Mouse (Mus musculus): ENCODE measurements around the gene Vmn2r116. TPM values are rescaled to one million over a fixed set of nuclear protein-coding genes. Genes with fewer than 3 reads are reported as not detected.
A peak's percentile ranks its signal among the peaks of the same experiment; 100 is the strongest.
"Not testable (repeated sequence)": the region's sequence is repeated elsewhere in the genome, so short reads cannot be mapped to it uniquely, and the experiment has no call there.

Vmn2r116 gene
- not detected in 2 replicates for polyA plus RNA-seq (2015; fragmentation: Nextera tagmentation; extraction: Ambion mirVana)

- not testable (repeated sequence) for H3K36me3 ChIP-seq (ENCODE audit: insufficient read depth, low read length); H3K4me1 ChIP-seq (replicated peaks; ENCODE audit: insufficient read depth, low read length); ATAC-seq (replicated peaks; ENCODE audit: low FRiP score, low read depth); H3K4me2 ChIP-seq (ENCODE audit: low read length); H3K9me3 ChIP-seq (replicated peaks; ENCODE audit: low read length); H3K9ac ChIP-seq (ENCODE audit: low read depth, low read length); H3K4me3 ChIP-seq (replicated peaks; ENCODE audit: low read depth, low read length); H3K27me3 ChIP-seq (ENCODE audit: insufficient read depth, low read length); H3K27ac ChIP-seq; DNase-seq (ENCODE audit: low spot score)
Measured at GRCm38 (mm10) chr17:23384304-23384703, at the start of gene Vmn2r116. TSS of gene Vmn2r116 (plus strand) at chr17:23384604.

DNA sequence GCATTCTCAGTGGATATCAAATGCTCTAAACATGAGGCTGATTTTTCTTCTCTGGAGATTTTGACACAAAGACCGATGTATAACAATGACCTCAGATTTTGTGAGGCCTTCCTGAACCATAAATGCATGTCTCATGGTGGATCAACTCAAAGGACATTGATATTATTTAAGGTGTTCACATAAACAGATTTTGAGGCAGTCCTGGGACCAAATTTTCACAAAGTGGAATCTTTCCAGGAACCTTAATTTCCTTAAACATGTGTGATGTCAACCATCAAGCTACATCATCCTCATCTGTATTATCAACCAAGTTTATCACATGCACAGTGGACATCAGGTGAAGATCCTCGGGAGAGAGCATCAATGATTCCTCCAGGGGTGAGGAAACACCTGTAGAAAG lies 41.0 kb upstream of the Vmn2r116 start, which contains the start of gene Vmn2r115:
Vmn2r115 (plus strand) TSS at position 301 of the 400 bp plus-strand sequence.
- H3K4me2 ChIP-seq (ENCODE audit: low read length); H3K36me3 ChIP-seq (ENCODE audit: insufficient read depth, low read length); H3K9me3 ChIP-seq (replicated peaks; ENCODE audit: low read length); H3K4me1 ChIP-seq (replicated peaks; ENCODE audit: insufficient read depth, low read length); H3K4me3 ChIP-seq (replicated peaks; ENCODE audit: low read depth, low read length); H3K27me3 ChIP-seq (ENCODE audit: insufficient read depth, low read length); H3K9ac ChIP-seq (ENCODE audit: low read depth, low read length); H3K27ac ChIP-seq; ATAC-seq (replicated peaks; ENCODE audit: low FRiP score, low read depth); DNase-seq (ENCODE audit: low spot score): not testable (repeated sequence)
- 54% methylated on average over 2 of the region's 2 CpGs for WGBS

DNA sequence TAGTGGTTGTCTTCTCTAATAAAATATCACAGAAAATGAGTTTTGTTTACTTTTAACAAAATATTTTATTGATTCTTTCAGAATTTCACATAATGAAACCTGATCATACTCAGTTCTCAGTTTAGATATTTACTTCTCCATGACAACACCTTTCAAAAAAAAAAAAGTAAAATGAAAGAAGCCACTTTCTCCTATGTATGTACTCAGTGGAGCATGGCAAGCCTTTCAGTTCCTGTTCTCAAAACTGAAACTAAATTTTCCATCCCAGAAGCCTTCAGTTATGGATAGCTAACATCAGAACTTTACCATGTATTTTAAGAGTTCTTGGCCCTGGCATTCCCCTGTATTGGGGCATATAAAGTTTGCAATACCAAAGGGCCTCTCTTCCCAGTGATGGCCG lies 32.8 kb upstream of the Vmn2r116 start:
- no peak overlapping the region for H3K4me2 ChIP-seq (ENCODE audit: low read length)
- H3K9ac ChIP-seq (ENCODE audit: low read depth, low read length): no peak overlapping the region
- TF ChIP-seq CTCF (IDR thresholded peaks at IDR 0.05; ENCODE audit: low read depth): no peak
- DNase-seq (ENCODE audit: low spot score) (no peak), ATAC-seq (replicated peaks; ENCODE audit: low FRiP score, low read depth) (no peak)
- 58% methylated on average over 1 of the region's 1 CpGs for WGBS
- no peak overlapping the region for H3K4me3 ChIP-seq (replicated peaks; ENCODE audit: low read depth, low read length)
- H3K4me1 ChIP-seq (replicated peaks; ENCODE audit: insufficient read depth, low read length): no peaks in the 10 kb centered on the region
- no peaks in the 10 kb centered on the region for H3K27me3 ChIP-seq (ENCODE audit: insufficient read depth, low read length)
- no peak overlapping the region for H3K27ac ChIP-seq
- H3K9me3 ChIP-seq (replicated peaks; ENCODE audit: low read length): no peaks in the 10 kb centered on the region
- no peaks in the 10 kb centered on the region for H3K36me3 ChIP-seq (ENCODE audit: insufficient read depth, low read length)

DNA sequence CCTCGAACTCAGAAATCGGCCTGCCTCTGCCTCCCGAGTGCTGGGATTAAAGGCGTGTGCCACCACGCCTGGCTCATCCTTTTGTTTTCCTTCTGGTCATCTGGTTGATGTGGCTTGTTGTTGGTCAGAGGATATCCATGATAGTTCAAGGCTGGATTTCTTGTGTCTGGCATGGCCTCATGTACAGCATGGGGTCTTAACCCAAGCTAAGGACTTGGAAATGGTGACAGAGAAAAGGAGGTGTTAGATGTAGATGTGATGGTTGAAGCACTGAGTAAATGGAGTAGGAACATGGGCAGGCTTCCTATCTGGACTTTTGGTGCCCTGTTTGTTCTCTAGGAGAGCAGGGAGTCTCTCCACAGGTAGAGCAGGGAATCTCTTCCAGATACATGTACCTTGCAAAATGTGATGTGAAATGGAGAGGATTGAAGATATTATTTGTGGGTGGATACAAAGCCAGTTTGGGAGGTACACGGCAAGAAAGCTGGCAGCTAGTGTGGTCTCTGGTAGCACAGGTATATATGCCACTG lies 48.8 kb downstream of the Vmn2r116 start:
- peak; percentile 49; the same call in 1 of the 2 replicates for ATAC-seq (replicated peaks; ENCODE audit: low FRiP score, low read depth)
- DNase-seq (ENCODE audit: low spot score): no peak

More for the DNA sequence above, 48.8 kb downstream of the Vmn2r116 start:
- Histone ChIP-seq H3K4me3 (replicated peaks; ENCODE audit: low read depth, low read length) (no peak overlapping the region), H3K27me3 (ENCODE audit: insufficient read depth, low read length) (no peaks in the 10 kb centered on the region), H3K9ac (ENCODE audit: low read depth, low read length) (no peak overlapping the region), H3K4me2 (ENCODE audit: low read length) (no peak overlapping the region), H3K27ac (no peak overlapping the region), H3K9me3 (replicated peaks; ENCODE audit: low read length) (no peaks in the 10 kb centered on the region), H3K36me3 (ENCODE audit: insufficient read depth, low read length) (no peaks in the 10 kb centered on the region), H3K4me1 (replicated peaks; ENCODE audit: insufficient read depth, low read length) (no peaks in the 10 kb centered on the region)
- TF ChIP-seq CTCF (IDR thresholded peaks at IDR 0.05; ENCODE audit: low read depth): no peak
- 74% methylated on average over 6 of the region's 6 CpGs for WGBS

Other genes starting within 250 kb of the Vmn2r116 start
- 8.6 and 10.0 TPM in 2 replicates for gene Zfp40, start 191.4 kb upstream of the Vmn2r116 start, polyA plus RNA-seq (2015; fragmentation: Nextera tagmentation; extraction: Ambion mirVana)
- gene Vmn2r114, start 72.1 kb upstream of the Vmn2r116 start, polyA plus RNA-seq (2015; fragmentation: Nextera tagmentation; extraction: Ambion mirVana): not detected in 2 replicates
- gene Vmn2r115, start 40.9 kb upstream of the Vmn2r116 start, polyA plus RNA-seq (2015; fragmentation: Nextera tagmentation; extraction: Ambion mirVana): not detected in 2 replicates
- not detected in 2 replicates for gene Vmn2r117, start 95.1 kb downstream of the Vmn2r116 start, polyA plus RNA-seq (2015; fragmentation: Nextera tagmentation; extraction: Ambion mirVana)
- gene Zfp213, start 179.6 kb downstream of the Vmn2r116 start, polyA plus RNA-seq (2015; fragmentation: Nextera tagmentation; extraction: Ambion mirVana): 16.8 and 19.1 TPM in 2 replicates
- gene Zfp13, start 214.9 kb downstream of the Vmn2r116 start, polyA plus RNA-seq (2015; fragmentation: Nextera tagmentation; extraction: Ambion mirVana): 12.6 and 14.3 TPM in 2 replicates
- not detected in 2 replicates for gene Zscan10, start 216.3 kb downstream of the Vmn2r116 start, polyA plus RNA-seq (2015; fragmentation: Nextera tagmentation; extraction: Ambion mirVana)

Data from kidney, postnatal 0 days (tissue).